In genomic region chr10:67376638-67377037, GRCm38 (mm10) we compare ENCODE assay signal across 19 mouse cellular contexts.
"Had no signal": no experiment of that assay in that cellular context is flagged by ENCODE, and none has a peak within 500 bp of the region (broad histone marks: within the 10 kb centered on the region; RNA-seq: fewer than 3 reads in every experiment).

No protein-coding gene starts in this region.

- H3K9ac ChIP-seq: liver, embryonic 15.5 days; liver, postnatal 0 days; lung, embryonic 15.5 days; midbrain, embryonic 12.5 days; neural tube, embryonic 12.5 days; stomach, embryonic 15.5 days had no signal

- H3K4me2 ChIP-seq: liver, embryonic 15.5 days; lung, embryonic 15.5 days; midbrain, embryonic 12.5 days; neural tube, embryonic 12.5 days; stomach, embryonic 15.5 days had no signal

- H3K27ac ChIP-seq: liver, embryonic 15.5 days; lung, embryonic 15.5 days; macrophage; midbrain, embryonic 12.5 days; neural tube, embryonic 12.5 days; stomach, embryonic 15.5 days; stomach, postnatal 0 days had no signal

- DNase-seq: liver, postnatal 0 days; lung, adult 2 months; lung, postnatal 14 days; lung, postnatal 36 days; midbrain, embryonic 14.5 days; retina, postnatal 1 day; right cerebral cortex, postnatal 14 days; thymus, adult 2 months; thymus, postnatal 25 days; thymus, postnatal 4 days had no signal

- H3K4me1 ChIP-seq: liver, embryonic 15.5 days; megakaryocyte, embryonic 14.5 days; midbrain, embryonic 12.5 days; neural tube, embryonic 12.5 days had no signal

- H3K9me3 ChIP-seq: liver, embryonic 15.5 days; lung, embryonic 15.5 days; midbrain, embryonic 12.5 days; neural tube, embryonic 12.5 days; stomach, embryonic 15.5 days had no signal

- ATAC-seq: liver, postnatal 0 days; lung, postnatal 0 days had no signal

- H3K27me3 ChIP-seq: liver, embryonic 15.5 days; lung, embryonic 15.5 days; megakaryocyte, embryonic 14.5 days; midbrain, embryonic 12.5 days; neural tube, embryonic 12.5 days; stomach, embryonic 15.5 days had no signal

- H3K4me3 ChIP-seq: liver, embryonic 15.5 days; lung, embryonic 15.5 days; megakaryocyte, embryonic 14.5 days; midbrain, embryonic 12.5 days; neural tube, embryonic 12.5 days; stomach, embryonic 15.5 days had no signal

- H3K36me3 ChIP-seq: liver, embryonic 15.5 days; lung, embryonic 15.5 days; midbrain, embryonic 12.5 days; neural tube, embryonic 12.5 days; stomach, embryonic 15.5 days had no signal
